Mouse (Mus musculus) liver, embryonic 14.5 days (tissue): ENCODE results near the gene Nfia.

Experiments used
- CTCF ChIP-seq: IDR thresholded peaks from 2 replicates; pipeline ENCODE4 v1.5.1; 2016; ENCODE audit warnings: antibody characterized with exemption, low read depth, control low read depth
- EP300 ChIP-seq: IDR thresholded peaks from 2 replicates; pipeline ENCODE4 v1.6.1; 2016; ENCODE audit warnings: antibody characterized with exemption, low read depth

DNA sequence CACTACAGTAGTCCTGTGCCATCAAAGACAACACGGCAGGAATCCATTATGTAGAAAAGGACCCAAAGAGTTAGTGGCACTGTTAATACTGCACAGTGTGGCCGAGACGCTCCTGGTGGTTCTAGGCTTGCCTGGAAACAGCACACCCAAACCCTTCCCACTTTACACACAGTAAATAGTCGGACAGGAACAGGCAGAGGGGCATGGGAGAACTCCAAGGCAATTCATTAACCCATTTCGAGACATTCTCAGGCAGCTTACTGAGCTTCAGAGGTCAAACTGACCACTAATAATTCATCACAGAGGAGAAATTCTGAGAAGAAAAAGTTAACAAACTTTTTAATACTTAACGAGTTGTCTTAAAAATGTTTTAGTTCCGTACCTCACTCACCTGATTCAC lies 107.2 kb downstream of the Nfia start:
- no peak for TF ChIP-seq CTCF
- TF ChIP-seq EP300: no peak
